Mouse (Mus musculus): ENCODE measurements around the gene Slc30a7. TPM values are rescaled to one million over a fixed set of nuclear protein-coding genes. Genes with fewer than 3 reads are reported as not detected.

Gene Slc30a7
- total and polyA plus RNA-seq, 2 experiments from 2014 or later: 8.4 to 42.2 TPM

DNA sequence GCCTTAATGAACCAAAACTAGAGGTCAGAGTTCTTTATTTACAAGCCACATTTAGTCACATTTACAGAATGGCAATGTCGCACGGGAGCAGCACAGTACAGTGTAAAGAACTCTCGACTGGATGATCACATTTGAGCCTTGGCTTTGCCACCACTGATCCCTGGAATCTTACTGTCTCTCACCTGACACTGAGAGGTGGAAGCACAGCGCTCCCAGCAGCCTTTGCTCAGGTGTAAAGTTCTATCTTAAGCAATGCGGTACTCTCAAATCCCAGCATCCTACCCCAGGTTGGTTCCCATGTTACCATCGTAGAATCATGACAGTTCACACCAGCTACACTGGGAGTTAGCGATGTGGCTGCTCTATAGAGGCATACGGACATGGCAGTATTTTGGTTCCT lies 65.7 kb downstream of the Slc30a7 start:
- no peak overlapping the region for H3K4me3 ChIP-seq (ENCODE audit: low read depth, low read length)
- no peak overlapping the region for H3K4me2 ChIP-seq (ENCODE audit: low read depth, low read length)
- H3K9ac ChIP-seq (replicated peaks; ENCODE audit: low read depth, low read length): no peak overlapping the region
- no peaks in the 10 kb centered on the region for H3K4me1 ChIP-seq (ENCODE audit: control insufficient read depth, insufficient read depth)
- ATAC-seq (ENCODE audit: insufficient read depth, low read depth): no peak
- no peak for DNase-seq (ENCODE audit: low spot score)
- H3K27ac ChIP-seq (ENCODE audit: low read depth): no peak overlapping the region
- 86% methylated on average over 8 of the region's 8 CpGs for WGBS
- H3K36me3 ChIP-seq (replicated peaks; ENCODE audit: control insufficient read depth, insufficient read depth, low read length): peaks cover 50% of the 10 kb centered on the region
- no peaks in the 10 kb centered on the region for H3K27me3 ChIP-seq (ENCODE audit: control insufficient read depth, insufficient read depth, low read length)
- TF ChIP-seq CTCF (IDR thresholded peaks at IDR 0.05; ENCODE audit: low read depth): no peak
- TF ChIP-seq EP300 (IDR thresholded peaks at IDR 0.05; ENCODE audit: low read depth): no peak
- H3K9me3 ChIP-seq (replicated peaks; ENCODE audit: control insufficient read depth, low read length): no peaks in the 10 kb centered on the region

DNA sequence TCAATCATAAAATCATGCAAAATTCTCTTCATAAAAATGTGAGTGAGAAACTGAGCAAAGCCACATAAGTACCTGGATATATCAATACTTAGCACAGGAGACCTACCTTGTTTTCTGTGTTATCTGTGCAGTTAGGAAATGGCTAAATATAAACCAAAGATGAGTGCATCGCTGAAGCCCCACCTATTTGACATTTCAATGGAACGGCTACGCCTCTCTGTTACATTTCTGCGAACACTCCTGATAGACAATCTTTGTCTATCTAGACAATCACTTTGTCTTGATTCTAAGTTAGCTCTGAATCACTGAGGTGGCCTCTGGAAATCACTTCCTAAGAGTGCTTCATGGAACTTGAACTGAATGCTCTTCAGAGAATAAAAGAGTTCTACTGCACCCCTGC lies 66.7 kb downstream of the Slc30a7 start:
- H3K4me1 ChIP-seq (ENCODE audit: control insufficient read depth, insufficient read depth): no peaks in the 10 kb centered on the region
- no peak overlapping the region for H3K9ac ChIP-seq (replicated peaks; ENCODE audit: low read depth, low read length)
- H3K27me3 ChIP-seq (ENCODE audit: control insufficient read depth, insufficient read depth, low read length): no peaks in the 10 kb centered on the region
- ATAC-seq (ENCODE audit: insufficient read depth, low read depth): no peak
- no peaks in the 10 kb centered on the region for H3K9me3 ChIP-seq (replicated peaks; ENCODE audit: control insufficient read depth, low read length)
- H3K4me3 ChIP-seq (ENCODE audit: low read depth, low read length): no peak overlapping the region
- no peak for TF ChIP-seq CTCF (IDR thresholded peaks at IDR 0.05; ENCODE audit: low read depth)
- no peak for TF ChIP-seq EP300 (IDR thresholded peaks at IDR 0.05; ENCODE audit: low read depth)
- 65% methylated on average over 4 of the region's 4 CpGs for WGBS
- DNase-seq (ENCODE audit: low spot score): no peak
- peaks cover 43% of the 10 kb centered on the region for H3K36me3 ChIP-seq (replicated peaks; ENCODE audit: control insufficient read depth, insufficient read depth, low read length)
- no peak overlapping the region for H3K27ac ChIP-seq (ENCODE audit: low read depth)
- no peak overlapping the region for H3K4me2 ChIP-seq (ENCODE audit: low read depth, low read length)

DNA sequence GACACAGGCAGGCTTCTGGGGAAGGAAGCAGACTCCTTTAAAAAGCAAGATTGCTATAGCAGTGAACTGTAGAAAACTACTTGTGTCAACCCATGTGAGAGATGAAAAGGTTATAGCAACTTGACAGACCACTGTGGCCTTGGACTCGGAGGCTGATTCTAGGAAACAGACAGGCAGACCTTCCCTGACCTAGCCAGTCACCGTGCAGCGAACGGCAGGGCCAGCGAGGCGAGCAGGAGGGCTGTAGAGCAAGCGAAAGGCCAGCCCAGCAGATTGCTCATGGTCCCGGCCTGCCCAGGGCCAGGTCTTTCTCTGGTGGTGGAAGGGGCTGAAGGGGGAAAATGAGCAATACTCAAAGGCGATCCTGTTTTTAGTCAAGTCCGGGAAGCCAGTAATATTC lies 69.4 kb downstream of the Slc30a7 start:
- DNase-seq (ENCODE audit: low spot score): no peak
- Histone ChIP-seq H3K4me1 (ENCODE audit: control insufficient read depth, insufficient read depth) (no peaks in the 10 kb centered on the region), H3K4me2 (ENCODE audit: low read depth, low read length) (no peak overlapping the region), H3K27me3 (ENCODE audit: control insufficient read depth, insufficient read depth, low read length) (no peaks in the 10 kb centered on the region), H3K9me3 (replicated peaks; ENCODE audit: control insufficient read depth, low read length) (no peaks in the 10 kb centered on the region), H3K27ac (ENCODE audit: low read depth) (no peak overlapping the region), H3K4me3 (ENCODE audit: low read depth, low read length) (no peak overlapping the region), H3K36me3 (replicated peaks; ENCODE audit: control insufficient read depth, insufficient read depth, low read length) (peaks cover 23% of the 10 kb centered on the region), H3K9ac (replicated peaks; ENCODE audit: low read depth, low read length) (no peak overlapping the region)
- TF ChIP-seq EP300 (IDR thresholded peaks at IDR 0.05; ENCODE audit: low read depth): no peak
- no peak for TF ChIP-seq CTCF (IDR thresholded peaks at IDR 0.05; ENCODE audit: low read depth)
- WGBS: 84% methylated on average over 10 of the region's 10 CpGs
- no peak for ATAC-seq (ENCODE audit: insufficient read depth, low read depth)

DNA sequence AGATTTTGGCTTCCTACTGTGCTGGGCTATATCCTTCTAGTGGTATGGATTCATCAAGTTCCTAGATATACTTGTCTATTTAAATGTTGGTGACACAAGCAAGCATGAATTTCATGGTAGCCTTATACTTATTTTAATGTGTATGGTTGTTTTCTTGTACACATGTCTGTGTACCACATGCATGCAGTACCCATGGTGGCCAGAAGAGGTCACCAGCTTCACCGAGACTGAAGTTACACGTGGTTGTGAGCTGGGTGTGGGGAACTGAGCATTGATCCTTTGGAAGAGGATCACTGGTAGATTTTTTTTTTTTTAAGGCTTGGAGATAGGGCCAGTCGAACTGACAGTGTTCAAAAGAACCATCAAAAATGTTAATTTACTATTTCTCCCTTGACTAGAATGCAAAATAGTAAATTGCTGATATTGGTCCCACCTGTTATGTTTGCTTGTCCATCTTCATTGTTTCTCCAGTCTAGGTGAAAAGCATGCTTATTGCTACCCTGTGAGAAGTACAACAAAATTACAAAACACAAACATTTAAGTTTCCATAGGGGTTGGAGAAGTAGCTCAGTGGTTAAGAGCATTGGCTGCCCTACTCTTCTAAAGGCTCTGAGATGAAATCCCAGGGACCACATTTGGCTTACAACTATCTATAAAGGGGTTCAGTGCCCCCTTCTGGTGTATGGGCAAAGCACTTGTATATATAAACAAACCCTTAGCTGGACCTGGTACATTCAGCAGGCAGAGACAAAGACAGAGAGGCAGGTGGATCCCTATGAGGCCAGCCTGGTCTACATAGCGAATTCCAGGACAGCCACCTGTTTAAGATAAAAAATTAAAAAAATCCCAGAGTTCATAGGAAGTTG lies 70.2 kb downstream of the Slc30a7 start:
- H3K4me2 ChIP-seq (ENCODE audit: low read depth, low read length): no peak overlapping the region
- 56% methylated on average over 4 of the region's 4 CpGs for WGBS
- peak; percentile 10 for DNase-seq (ENCODE audit: low spot score)
- H3K4me3 ChIP-seq (ENCODE audit: low read depth, low read length): no peak overlapping the region
- no peaks in the 10 kb centered on the region for H3K4me1 ChIP-seq (ENCODE audit: control insufficient read depth, insufficient read depth)
- no peaks in the 10 kb centered on the region for H3K9me3 ChIP-seq (replicated peaks; ENCODE audit: control insufficient read depth, low read length)
- peaks cover 17% of the 10 kb centered on the region for H3K36me3 ChIP-seq (replicated peaks; ENCODE audit: control insufficient read depth, insufficient read depth, low read length)
- TF ChIP-seq CTCF (IDR thresholded peaks at IDR 0.05; ENCODE audit: low read depth) (peak; percentile 61), EP300 (IDR thresholded peaks at IDR 0.05; ENCODE audit: low read depth) (no peak)
- no peak overlapping the region for H3K9ac ChIP-seq (replicated peaks; ENCODE audit: low read depth, low read length)
- H3K27ac ChIP-seq (ENCODE audit: low read depth): no peak overlapping the region
- no peaks in the 10 kb centered on the region for H3K27me3 ChIP-seq (ENCODE audit: control insufficient read depth, insufficient read depth, low read length)
- no peak for ATAC-seq (ENCODE audit: insufficient read depth, low read depth)

DNA sequence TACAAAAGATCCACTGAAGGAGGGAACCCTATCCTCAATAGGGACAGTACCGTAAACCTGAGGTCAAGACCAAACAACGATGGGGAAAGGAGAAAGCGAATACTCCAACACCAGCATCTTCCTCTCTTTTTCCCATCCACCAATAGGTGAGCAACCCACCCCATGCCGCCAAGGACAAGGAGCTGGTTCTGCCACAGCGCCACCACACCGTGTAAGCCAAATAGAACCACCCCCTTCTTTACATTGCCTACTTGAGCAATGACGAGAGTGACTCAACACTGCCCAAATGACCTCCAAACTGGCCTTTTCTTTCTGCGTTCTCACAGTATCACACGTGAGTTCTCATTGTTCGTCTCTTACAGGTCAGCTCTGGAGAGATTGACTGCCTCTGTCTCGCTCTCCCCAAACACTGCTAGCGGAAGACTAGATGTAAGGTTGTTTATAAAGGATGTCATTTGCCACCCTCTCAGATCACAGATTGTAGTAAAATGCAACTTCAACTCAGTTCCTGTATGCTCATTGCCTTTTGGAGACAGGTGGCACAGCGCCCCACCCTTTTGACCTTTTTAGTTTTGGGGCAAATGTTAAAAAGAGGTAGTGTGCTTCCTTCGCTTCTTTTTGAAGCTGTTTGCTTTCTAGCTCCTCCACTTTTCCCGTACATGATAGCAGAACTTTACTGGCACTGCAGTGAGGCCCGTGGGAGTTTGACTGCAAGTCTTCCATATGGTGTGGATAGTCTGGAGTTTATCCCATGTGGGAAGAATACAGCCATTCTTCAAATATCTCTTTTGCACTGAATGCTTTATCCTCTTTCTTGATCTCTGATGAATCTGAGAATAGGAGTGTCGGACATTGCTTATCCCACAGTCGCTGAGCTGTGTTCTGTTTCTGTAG lies 73.7 kb downstream of the Slc30a7 start:
- WGBS: 86% methylated on average over 18 of the region's 18 CpGs
- no peak overlapping the region for H3K9ac ChIP-seq (replicated peaks; ENCODE audit: low read depth, low read length)

More for the DNA sequence above, 73.7 kb downstream of the Slc30a7 start:
- Histone ChIP-seq H3K9me3 (replicated peaks; ENCODE audit: control insufficient read depth, low read length) (no peaks in the 10 kb centered on the region), H3K4me1 (ENCODE audit: control insufficient read depth, insufficient read depth) (no peaks in the 10 kb centered on the region), H3K4me2 (ENCODE audit: low read depth, low read length) (no peak overlapping the region), H3K27me3 (ENCODE audit: control insufficient read depth, insufficient read depth, low read length) (no peaks in the 10 kb centered on the region), H3K27ac (ENCODE audit: low read depth) (no peak overlapping the region), H3K4me3 (ENCODE audit: low read depth, low read length) (no peak overlapping the region), H3K36me3 (replicated peaks; ENCODE audit: control insufficient read depth, insufficient read depth, low read length) (peaks cover 4% of the 10 kb centered on the region; the same call in 1 of the 2 replicates)
- DNase-seq (ENCODE audit: low spot score) (no peak), ATAC-seq (ENCODE audit: insufficient read depth, low read depth) (no peak)
- TF ChIP-seq EP300 (IDR thresholded peaks at IDR 0.05; ENCODE audit: low read depth): no peak
- TF ChIP-seq CTCF (IDR thresholded peaks at IDR 0.05; ENCODE audit: low read depth): no peak

Measured in heart, postnatal 0 days (tissue).